Mouse (Mus musculus): ENCODE measurements around the gene Cryba4. TPM values are rescaled to one million over a fixed set of nuclear protein-coding genes. Genes with fewer than 3 reads are reported as not detected.

Cryba4 gene
- polyA plus RNA-seq, 1 experiment = not detected

- no peaks in the 10 kb centered on the region for H3K4me1 ChIP-seq (ENCODE audit: control insufficient read depth, insufficient read depth, low read length)
- no peaks in the 10 kb centered on the region for H3K27me3 ChIP-seq (replicated peaks; ENCODE audit: control insufficient read depth, insufficient read depth, low read length)
- TF ChIP-seq POLR2A (IDR thresholded peaks at IDR 0.05; ENCODE audit: low read depth, low read length) (no peak), CTCF (conservative IDR thresholded peaks at IDR 0.05; ENCODE audit: insufficient read depth, insufficient read length, low read depth, low read length) (no peak)
- no peak for DNase-seq
- no peaks in the 10 kb centered on the region for H3K36me3 ChIP-seq (ENCODE audit: control insufficient read depth, insufficient read depth, low read length)
- 74% methylated on average over 2 of the region's 2 CpGs for WGBS
- H3K4me3 ChIP-seq (ENCODE audit: insufficient read depth, low read depth, low read length) = no peak overlapping the region
- no peak overlapping the region for H3K27ac ChIP-seq (ENCODE audit: insufficient read depth, low read depth, low read length)
These were observed 15.7 kb downstream of the Cryba4 start for GRCm38 (mm10) chr5:112236631-112237030.

DNA sequence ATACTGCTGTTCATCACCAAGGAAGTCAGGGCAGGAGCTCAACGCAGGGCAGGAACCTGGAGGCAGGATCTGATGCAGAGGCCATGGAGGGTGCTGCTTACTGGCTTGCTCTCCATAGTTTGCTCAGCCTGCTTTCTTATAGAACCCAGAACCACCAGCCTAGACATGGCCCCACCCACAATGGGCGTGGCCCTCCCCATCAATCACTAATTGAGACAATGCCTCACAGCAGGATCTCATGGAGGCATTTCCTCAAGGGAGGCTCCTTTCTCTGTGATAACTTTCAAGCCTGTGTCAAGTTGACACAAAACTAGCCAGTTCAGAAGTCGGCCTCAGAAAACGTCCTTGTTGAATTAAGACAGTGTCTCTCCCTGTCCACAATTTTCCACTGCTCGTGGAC is 16.5 kb downstream of the Cryba4 start:
- TF ChIP-seq CTCF (conservative IDR thresholded peaks at IDR 0.05; ENCODE audit: insufficient read depth, insufficient read length, low read depth, low read length) (no peak), POLR2A (IDR thresholded peaks at IDR 0.05; ENCODE audit: low read depth, low read length) (no peak)
- Histone ChIP-seq H3K27me3 (replicated peaks; ENCODE audit: control insufficient read depth, insufficient read depth, low read length) (no peaks in the 10 kb centered on the region), H3K4me1 (ENCODE audit: control insufficient read depth, insufficient read depth, low read length) (no peaks in the 10 kb centered on the region), H3K4me3 (ENCODE audit: insufficient read depth, low read depth, low read length) (no peak overlapping the region), H3K27ac (ENCODE audit: insufficient read depth, low read depth, low read length) (no peak overlapping the region), H3K36me3 (ENCODE audit: control insufficient read depth, insufficient read depth, low read length) (no peaks in the 10 kb centered on the region)
- 68% methylated on average over 5 of the region's 5 CpGs for WGBS
- no peak for DNase-seq

GRCm38 (mm10) chr5:112228240-112229076 is 23.9 kb downstream of the Cryba4 start:
- DNase-seq = no peak
- H3K4me3 ChIP-seq (ENCODE audit: insufficient read depth, low read depth, low read length) = no peak overlapping the region
- H3K27ac ChIP-seq (ENCODE audit: insufficient read depth, low read depth, low read length) = no peak overlapping the region
- no peaks in the 10 kb centered on the region for H3K36me3 ChIP-seq (ENCODE audit: control insufficient read depth, insufficient read depth, low read length)
- TF ChIP-seq CTCF (conservative IDR thresholded peaks at IDR 0.05; ENCODE audit: insufficient read depth, insufficient read length, low read depth, low read length) = no peak
- TF ChIP-seq POLR2A (IDR thresholded peaks at IDR 0.05; ENCODE audit: low read depth, low read length) = no peak
- peaks cover 4% of the 10 kb centered on the region; the same call in 1 of the 2 replicates for H3K27me3 ChIP-seq (replicated peaks; ENCODE audit: control insufficient read depth, insufficient read depth, low read length)
- WGBS = 1% methylated on average over 57 of the region's 57 CpGs
- no peaks in the 10 kb centered on the region for H3K4me1 ChIP-seq (ENCODE audit: control insufficient read depth, insufficient read depth, low read length)

DNA sequence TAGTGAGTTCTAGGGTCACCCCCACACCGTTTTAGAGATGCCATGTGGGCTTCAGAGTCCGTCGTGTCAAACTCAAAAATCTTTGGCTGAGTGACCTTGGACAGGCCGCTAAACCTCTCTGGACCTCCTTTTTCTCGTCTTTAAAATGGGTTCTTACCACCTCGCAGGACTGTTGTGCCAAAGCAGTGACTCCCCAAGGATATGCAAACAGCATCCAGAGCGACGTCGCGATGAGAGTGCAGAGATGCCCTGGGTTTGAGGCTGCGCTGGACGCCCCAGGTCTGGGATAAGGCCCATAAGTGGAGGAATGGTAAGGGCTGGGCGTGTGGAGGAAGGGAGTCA is 24.4 kb downstream of the Cryba4 start:
- no peak for DNase-seq
- Histone ChIP-seq H3K4me3 (ENCODE audit: insufficient read depth, low read depth, low read length) (no peak overlapping the region), H3K4me1 (ENCODE audit: control insufficient read depth, insufficient read depth, low read length) (no peaks in the 10 kb centered on the region), H3K36me3 (ENCODE audit: control insufficient read depth, insufficient read depth, low read length) (no peaks in the 10 kb centered on the region), H3K27me3 (replicated peaks; ENCODE audit: control insufficient read depth, insufficient read depth, low read length) (peaks cover 4% of the 10 kb centered on the region; the same call in 1 of the 2 replicates), H3K27ac (ENCODE audit: insufficient read depth, low read depth, low read length) (no peak overlapping the region)
- 5% methylated on average over 13 of the region's 13 CpGs for WGBS
- no peak for TF ChIP-seq POLR2A (IDR thresholded peaks at IDR 0.05; ENCODE audit: low read depth, low read length)
- no peak for TF ChIP-seq CTCF (conservative IDR thresholded peaks at IDR 0.05; ENCODE audit: insufficient read depth, insufficient read length, low read depth, low read length)

DNA sequence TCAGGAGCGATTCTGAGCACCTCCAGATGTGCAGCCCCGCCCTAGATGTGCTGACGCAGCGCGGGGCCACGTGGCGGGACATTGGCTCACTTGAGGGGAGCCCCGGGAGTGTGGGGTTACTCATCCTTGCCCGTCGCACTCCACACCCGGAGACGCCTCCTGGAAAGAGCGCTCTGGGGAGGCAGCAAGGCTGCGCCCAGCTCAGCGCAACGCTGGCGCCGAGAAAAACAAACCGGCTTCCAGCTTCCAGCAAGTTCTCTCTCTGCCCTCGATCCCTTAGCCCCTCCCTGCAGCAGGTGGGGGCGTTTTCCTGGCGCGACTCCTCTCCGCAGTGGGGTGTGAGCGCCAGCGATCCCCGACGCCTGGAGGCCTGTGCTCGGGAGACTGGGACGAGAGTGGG is 25.0 kb downstream of the Cryba4 start:
- Histone ChIP-seq H3K4me1 (ENCODE audit: control insufficient read depth, insufficient read depth, low read length) (no peaks in the 10 kb centered on the region), H3K36me3 (ENCODE audit: control insufficient read depth, insufficient read depth, low read length) (no peaks in the 10 kb centered on the region), H3K4me3 (ENCODE audit: insufficient read depth, low read depth, low read length) (no peak overlapping the region), H3K27ac (ENCODE audit: insufficient read depth, low read depth, low read length) (no peak overlapping the region), H3K27me3 (replicated peaks; ENCODE audit: control insufficient read depth, insufficient read depth, low read length) (peaks cover 4% of the 10 kb centered on the region; the same call in 1 of the 2 replicates)
- WGBS = 4% methylated on average over 30 of the region's 30 CpGs
- no peak for TF ChIP-seq CTCF (conservative IDR thresholded peaks at IDR 0.05; ENCODE audit: insufficient read depth, insufficient read length, low read depth, low read length)
- TF ChIP-seq POLR2A (IDR thresholded peaks at IDR 0.05; ENCODE audit: low read depth, low read length) = no peak
- DNase-seq = peak; percentile 12

- Histone ChIP-seq H3K4me3 (ENCODE audit: insufficient read depth, low read depth, low read length) (no peak overlapping the region), H3K27ac (ENCODE audit: insufficient read depth, low read depth, low read length) (no peak overlapping the region), H3K27me3 (replicated peaks; ENCODE audit: control insufficient read depth, insufficient read depth, low read length) (peaks cover 4% of the 10 kb centered on the region; the same call in 1 of the 2 replicates), H3K36me3 (ENCODE audit: control insufficient read depth, insufficient read depth, low read length) (no peaks in the 10 kb centered on the region), H3K4me1 (ENCODE audit: control insufficient read depth, insufficient read depth, low read length) (no peaks in the 10 kb centered on the region)
- no peak for DNase-seq
- no peak for TF ChIP-seq CTCF (conservative IDR thresholded peaks at IDR 0.05; ENCODE audit: insufficient read depth, insufficient read length, low read depth, low read length)
- no peak for TF ChIP-seq POLR2A (IDR thresholded peaks at IDR 0.05; ENCODE audit: low read depth, low read length)
- 60% methylated on average over 6 of the region's 6 CpGs for WGBS
These were observed 26.7 kb downstream of the Cryba4 start for GRCm38 (mm10) chr5:112225591-112225990.

DNA sequence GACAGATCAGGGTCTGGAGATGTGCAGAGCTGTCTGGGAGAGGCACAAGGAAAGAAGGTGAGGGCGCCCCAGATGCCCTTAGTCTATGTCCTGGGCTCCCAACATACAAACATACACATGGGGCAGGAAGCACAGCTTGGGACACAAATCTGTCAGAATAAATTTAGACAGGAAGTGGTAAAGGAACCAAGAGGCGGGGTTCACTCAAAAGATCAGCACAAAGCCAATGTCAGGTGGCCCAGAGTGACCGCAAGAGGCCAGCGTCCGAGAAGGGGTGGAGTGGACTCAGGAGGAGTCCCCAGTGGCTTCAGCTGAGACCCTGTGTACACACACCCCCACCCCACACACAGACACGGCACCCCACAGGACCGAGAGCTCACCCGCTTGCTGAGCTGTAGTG is 32.1 kb downstream of the Cryba4 start:
- peak; percentile 44 for DNase-seq
- H3K27me3 ChIP-seq (replicated peaks; ENCODE audit: control insufficient read depth, insufficient read depth, low read length) = no peaks in the 10 kb centered on the region
- no peak overlapping the region for H3K4me3 ChIP-seq (ENCODE audit: insufficient read depth, low read depth, low read length)
- TF ChIP-seq POLR2A (IDR thresholded peaks at IDR 0.05; ENCODE audit: low read depth, low read length) = no peak
- TF ChIP-seq CTCF (conservative IDR thresholded peaks at IDR 0.05; ENCODE audit: insufficient read depth, insufficient read length, low read depth, low read length) = no peak
- no peaks in the 10 kb centered on the region for H3K36me3 ChIP-seq (ENCODE audit: control insufficient read depth, insufficient read depth, low read length)
- H3K4me1 ChIP-seq (ENCODE audit: control insufficient read depth, insufficient read depth, low read length) = no peaks in the 10 kb centered on the region
- 72% methylated on average over 8 of the region's 8 CpGs for WGBS
- H3K27ac ChIP-seq (ENCODE audit: insufficient read depth, low read depth, low read length) = no peak overlapping the region
